Mouse (Mus musculus) kidney, adult 2 months (tissue): Measurements from ENCODE around the gene Gm17555. TPM values are rescaled to one million over a fixed set of nuclear protein-coding genes. Genes with fewer than 3 reads are reported as not detected.

Experiments
- DNase-seq: peaks from one replicate; pipeline ENCODE4 v3.0.0; 2021
- H3K27ac ChIP-seq: fragments of 200-500 bp; 2 replicates; pipeline ENCODE4 v1.5.1; 2012; ENCODE audit warnings: low read depth, low read length, control low read depth, inconsistent platforms; ENCODE audit not compliant: insufficient read depth
- H3K27me3 ChIP-seq: fragments of 200-500 bp; replicated peaks from 2 replicates; pipeline ENCODE4 v1.6.1; 2012; ENCODE audit warnings: mild to moderate bottlenecking, moderate library complexity, low read length, inconsistent platforms; ENCODE audit not compliant: control insufficient read depth, insufficient read depth
- H3K36me3 ChIP-seq: fragments of 200-500 bp; 2 replicates; pipeline ENCODE4 v1.6.1; 2012; ENCODE audit warnings: mild to moderate bottlenecking, moderate library complexity, low read length, inconsistent platforms; ENCODE audit not compliant: control insufficient read depth, insufficient read depth
- H3K4me1 ChIP-seq: fragments of 200-500 bp; 2 replicates; pipeline ENCODE4 v1.6.1; 2011; ENCODE audit warnings: low read length; ENCODE audit not compliant: control insufficient read depth, insufficient read depth
- H3K4me3 ChIP-seq: fragments of 200-500 bp; 2 replicates; pipeline ENCODE4 v1.5.1; 2011; ENCODE audit warnings: mild to moderate bottlenecking, low read depth, low read length, control low read depth; ENCODE audit not compliant: insufficient read depth
- CTCF ChIP-seq: fragments of 200-500 bp; conservative IDR thresholded peaks from 2 replicates; pipeline ENCODE4 v1.5.1; 2011; ENCODE audit warnings: low read depth, mild to moderate bottlenecking, control low read depth, low read length, moderate library complexity, mixed read lengths; ENCODE audit not compliant: insufficient read depth, insufficient read length
- POLR2A ChIP-seq: fragments of 200-500 bp; IDR thresholded peaks from one replicate; pipeline ENCODE4 v1.6.1; 2011; ENCODE audit warnings: low read depth, low read length, control low read depth
- WGBS: fragments of 180-500 bp; shearing (Covaris S2); methylation state at CpG from one replicate; pipeline ENCODE4 v1.1.7; 2018; 5-methylcytosine and 5-hydroxymethylcytosine counted together
- polyA plus RNA-seq: library from polyadenylated mRNA; depleted of rRNA; stranded (reverse); fragments of >200 nt; gene quantifications from 2 replicates; pipeline ENCODE4 v1.2.3, GENCODE M21; 2012; rRNA removed

The Gm17555 gene
- polyA plus RNA-seq, 1 experiment: not detected

- Histone ChIP-seq H3K4me1 (no peaks in the 10 kb centered on the region), H3K4me3 (no peak overlapping the region), H3K36me3 (no peaks in the 10 kb centered on the region), H3K27ac (no peak overlapping the region), H3K27me3 (no peaks in the 10 kb centered on the region)
- WGBS: 92% methylated on average over 2 of the region's 2 CpGs
- DNase-seq: no peak
- no peak for TF ChIP-seq CTCF
- no peak for TF ChIP-seq POLR2A
Observed at GRCm38 (mm10) chr2:126248536-126248935, 33.6 kb downstream of the Gm17555 start.

- no peaks in the 10 kb centered on the region for H3K27me3 ChIP-seq
- H3K4me3 ChIP-seq: no peak overlapping the region
- TF ChIP-seq POLR2A (no peak), CTCF (no peak)
- H3K36me3 ChIP-seq: no peaks in the 10 kb centered on the region
- no peak for DNase-seq
- no peak overlapping the region for H3K27ac ChIP-seq
- H3K4me1 ChIP-seq: no peaks in the 10 kb centered on the region
Observed at GRCm38 (mm10) chr2:126252211-126252610, 37.3 kb downstream of the Gm17555 start.

Other genes starting within 250 kb of the Gm17555 start
- 0.37 and 0.47 TPM in 2 replicates for gene Fgf7, start 180.4 kb upstream of the Gm17555 start, polyA plus RNA-seq
- not detected in 2 replicates for gene Fam227b, start 63.1 kb upstream of the Gm17555 start, polyA plus RNA-seq
- gene Dtwd1, start 63.0 kb upstream of the Gm17555 start, polyA plus RNA-seq: 3.6 and 4.9 TPM in 2 replicates